Mouse (Mus musculus): ENCODE measurements around the gene Cacna1a. TPM values are rescaled to one million over a fixed set of nuclear protein-coding genes. Genes with fewer than 3 reads are reported as not detected.
A peak's percentile ranks its signal among the peaks of the same experiment; 100 is the strongest.

Gene Cacna1a
- total RNA-seq, 1 experiment, result 27.4 TPM

GRCm38 (mm10) chr8:84474456-84474855 lies 86.2 kb downstream of the Cacna1a start:
- in situ Hi-C loops (cut with MboI; ENCODE audit: low sequenced_read_pairs in 2 of 2, unreplicated experiment in 2 of 2), result no loop called here
- no peak for TF ChIP-seq CHD2 (IDR thresholded peaks at IDR 0.05; ENCODE audit: low read depth, low read length)
- no peak for TF ChIP-seq ZNF384 (IDR thresholded peaks at IDR 0.05; ENCODE audit: low read depth, low read length)
- TF ChIP-seq ZC3H11A (IDR thresholded peaks at IDR 0.05; ENCODE audit: borderline replicate concordance, low read depth, low read length), result no peak
- no peak for TF ChIP-seq HCFC1 (IDR thresholded peaks at IDR 0.05; ENCODE audit: borderline replicate concordance, insufficient read depth, low read length)
- no peak for TF ChIP-seq MAFK (IDR thresholded peaks at IDR 0.05; ENCODE audit: insufficient read depth, low read depth, low read length)
- peak; percentile 41 for DNase-seq (ENCODE audit: low read depth, low spot score)
- H3K4me3 ChIP-seq (ENCODE audit: insufficient read depth in 1 of 2, low read depth in 1 of 2, low read length in 2 of 2, poor library complexity in 1 of 2, severe bottlenecking in 1 of 2), result no peak overlapping the region
- no peaks in the 10 kb centered on the region for H3K9me3 ChIP-seq (ENCODE audit: control insufficient read depth, insufficient read depth, low read depth, low read length)
- no peak overlapping the region for H3K9ac ChIP-seq (ENCODE audit: insufficient read depth, low read depth, low read length, poor library complexity, severe bottlenecking)
- H3K4me1 ChIP-seq (ENCODE audit: control insufficient read depth in 2 of 2, insufficient read depth in 2 of 2, low read length in 2 of 2, poor library complexity in 1 of 2), result 0 out of 4 replicates have a peak, but pooled peaks cover 0 to under 1% of the 10 kb centered on the region in 2 experiments
- no peak overlapping the region for H3K27ac ChIP-seq (ENCODE audit: insufficient read depth, low read depth, low read length, poor library complexity, severe bottlenecking)
- no peaks in the 10 kb centered on the region for H3K36me3 ChIP-seq (ENCODE audit: control insufficient read depth, insufficient read depth, low read length, poor library complexity, severe bottlenecking)

- TF ChIP-seq CHD2 (IDR thresholded peaks at IDR 0.05; ENCODE audit: low read depth, low read length) (no peak), ZC3H11A (IDR thresholded peaks at IDR 0.05; ENCODE audit: borderline replicate concordance, low read depth, low read length) (no peak), ZNF384 (IDR thresholded peaks at IDR 0.05; ENCODE audit: low read depth, low read length) (no peak), MAFK (IDR thresholded peaks at IDR 0.05; ENCODE audit: insufficient read depth, low read depth, low read length) (no peak), HCFC1 (IDR thresholded peaks at IDR 0.05; ENCODE audit: borderline replicate concordance, insufficient read depth, low read length) (no peak)
- no peak overlapping the region for H3K4me3 ChIP-seq (ENCODE audit: insufficient read depth in 1 of 2, low read depth in 1 of 2, low read length in 2 of 2, poor library complexity in 1 of 2, severe bottlenecking in 1 of 2)
- no peak overlapping the region for H3K27ac ChIP-seq (ENCODE audit: insufficient read depth, low read depth, low read length, poor library complexity, severe bottlenecking)
- no peak overlapping the region for H3K9ac ChIP-seq (ENCODE audit: insufficient read depth, low read depth, low read length, poor library complexity, severe bottlenecking)
- no peak for DNase-seq (ENCODE audit: low read depth, low spot score)
- no peaks in the 10 kb centered on the region for H3K36me3 ChIP-seq (ENCODE audit: control insufficient read depth, insufficient read depth, low read length, poor library complexity, severe bottlenecking)
- H3K4me1 ChIP-seq (ENCODE audit: control insufficient read depth in 2 of 2, insufficient read depth in 2 of 2, low read length in 2 of 2, poor library complexity in 1 of 2), result peaks cover 0 to 6% of the 10 kb centered on the region in 2 experiments; a peak in 1 of 4 replicates
- in situ Hi-C loops (cut with MboI; ENCODE audit: low sequenced_read_pairs in 2 of 2, unreplicated experiment in 2 of 2), result no loop called here
- H3K9me3 ChIP-seq (ENCODE audit: control insufficient read depth, insufficient read depth, low read depth, low read length), result no peaks in the 10 kb centered on the region
Measured at GRCm38 (mm10) chr8:84477341-84477740, 89.1 kb downstream of the Cacna1a start.

GRCm38 (mm10) chr8:84483004-84483403 lies 94.8 kb downstream of the Cacna1a start:
- in situ Hi-C loops (cut with MboI; ENCODE audit: low sequenced_read_pairs in 2 of 2, unreplicated experiment in 2 of 2), result no loop called here
- H3K9ac ChIP-seq (ENCODE audit: insufficient read depth, low read depth, low read length, poor library complexity, severe bottlenecking), result no peak overlapping the region
- no peaks in the 10 kb centered on the region for H3K36me3 ChIP-seq (ENCODE audit: control insufficient read depth, insufficient read depth, low read length, poor library complexity, severe bottlenecking)
- H3K4me1 ChIP-seq (ENCODE audit: control insufficient read depth in 2 of 2, insufficient read depth in 2 of 2, low read length in 2 of 2, poor library complexity in 1 of 2), result peaks cover 0 to 6% of the 10 kb centered on the region in 2 experiments; a peak in 1 of 4 replicates
- H3K4me3 ChIP-seq (ENCODE audit: insufficient read depth in 1 of 2, low read depth in 1 of 2, low read length in 2 of 2, poor library complexity in 1 of 2, severe bottlenecking in 1 of 2), result no peak overlapping the region
- H3K27ac ChIP-seq (ENCODE audit: insufficient read depth, low read depth, low read length, poor library complexity, severe bottlenecking), result no peak overlapping the region
- TF ChIP-seq CHD2 (IDR thresholded peaks at IDR 0.05; ENCODE audit: low read depth, low read length), result no peak
- TF ChIP-seq HCFC1 (IDR thresholded peaks at IDR 0.05; ENCODE audit: borderline replicate concordance, insufficient read depth, low read length), result no peak
- TF ChIP-seq MAFK (IDR thresholded peaks at IDR 0.05; ENCODE audit: insufficient read depth, low read depth, low read length), result no peak
- no peak for TF ChIP-seq ZNF384 (IDR thresholded peaks at IDR 0.05; ENCODE audit: low read depth, low read length)
- TF ChIP-seq ZC3H11A (IDR thresholded peaks at IDR 0.05; ENCODE audit: borderline replicate concordance, low read depth, low read length), result no peak
- DNase-seq (ENCODE audit: low read depth, low spot score), result no peak
- no peaks in the 10 kb centered on the region for H3K9me3 ChIP-seq (ENCODE audit: control insufficient read depth, insufficient read depth, low read depth, low read length)

- in situ Hi-C loops (cut with MboI; ENCODE audit: low sequenced_read_pairs in 2 of 2, unreplicated experiment in 2 of 2), result no loop called here
- Histone ChIP-seq H3K9me3 (ENCODE audit: control insufficient read depth, insufficient read depth, low read depth, low read length) (no peaks in the 10 kb centered on the region), H3K4me3 (ENCODE audit: insufficient read depth in 1 of 2, low read depth in 1 of 2, low read length in 2 of 2, poor library complexity in 1 of 2, severe bottlenecking in 1 of 2) (no peak overlapping the region), H3K27ac (ENCODE audit: insufficient read depth, low read depth, low read length, poor library complexity, severe bottlenecking) (no peak overlapping the region), H3K9ac (ENCODE audit: insufficient read depth, low read depth, low read length, poor library complexity, severe bottlenecking) (no peak overlapping the region), H3K4me1 (ENCODE audit: control insufficient read depth in 2 of 2, insufficient read depth in 2 of 2, low read length in 2 of 2, poor library complexity in 1 of 2) (no peaks in the 10 kb centered on the region), H3K36me3 (ENCODE audit: control insufficient read depth, insufficient read depth, low read length, poor library complexity, severe bottlenecking) (no peaks in the 10 kb centered on the region; the same call in 1 of the 2 replicates)
- TF ChIP-seq ZC3H11A (IDR thresholded peaks at IDR 0.05; ENCODE audit: borderline replicate concordance, low read depth, low read length) (no peak), MAFK (IDR thresholded peaks at IDR 0.05; ENCODE audit: insufficient read depth, low read depth, low read length) (no peak), HCFC1 (IDR thresholded peaks at IDR 0.05; ENCODE audit: borderline replicate concordance, insufficient read depth, low read length) (no peak), CHD2 (IDR thresholded peaks at IDR 0.05; ENCODE audit: low read depth, low read length) (no peak), ZNF384 (IDR thresholded peaks at IDR 0.05; ENCODE audit: low read depth, low read length) (no peak)
- DNase-seq (ENCODE audit: low read depth, low spot score), result no peak
Measured at GRCm38 (mm10) chr8:84485366-84485765, 97.1 kb downstream of the Cacna1a start.

All from ES-E14 (cell line).